Mouse (Mus musculus) kidney, postnatal 0 days (tissue): ENCODE data around the gene Ppp1r27. TPM values are rescaled to one million over a fixed set of nuclear protein-coding genes. Genes with fewer than 3 reads are reported as not detected.

Experiments
- ATAC-seq: fragments of 200-750 bp; cut with Nextera tagmentation; replicated peaks from 2 replicates; pipeline ENCODE4 v1.8.0; 2017; ENCODE audit warnings: low read depth, moderate number of reproducible peaks, moderate TSS enrichment, moderate library complexity; ENCODE audit not compliant: low FRiP score
- DNase-seq: peaks from one replicate; pipeline ENCODE4 v3.0.0-alpha.2; 2016; ENCODE audit warnings: low spot score
- H3K27ac ChIP-seq: fragments of 300-500 bp; sonication (generic); 2 replicates; pipeline ENCODE4 v1.5.1; 2014; ENCODE audit warnings: mild to moderate bottlenecking
- H3K27me3 ChIP-seq: fragments of 300-500 bp; sonication (generic); 2 replicates; pipeline ENCODE4 v1.6.1; 2014; ENCODE audit warnings: low read length, mixed read lengths; ENCODE audit not compliant: insufficient read depth
- H3K36me3 ChIP-seq: fragments of 300-500 bp; sonication (generic); 2 replicates; pipeline ENCODE4 v1.6.1; 2014; ENCODE audit warnings: low read length, mixed read lengths; ENCODE audit not compliant: insufficient read depth
- H3K4me1 ChIP-seq: fragments of 300-500 bp; sonication (generic); replicated peaks from 2 replicates; pipeline ENCODE4 v1.6.1; 2014; ENCODE audit warnings: antibody characterized with exemption, low read length, mixed read lengths; ENCODE audit not compliant: insufficient read depth
- H3K4me2 ChIP-seq: fragments of 300-500 bp; sonication (generic); 2 replicates; pipeline ENCODE4 v1.6.1; 2014; ENCODE audit warnings: mild to moderate bottlenecking, low read length, moderate library complexity, mixed read lengths
- H3K4me3 ChIP-seq: fragments of 300-500 bp; sonication (generic); replicated peaks from 2 replicates; pipeline ENCODE4 v1.5.1; 2014; ENCODE audit warnings: low read depth, low read length
- H3K9ac ChIP-seq: fragments of 300-500 bp; sonication (generic); 2 replicates; pipeline ENCODE4 v1.6.1; 2014; ENCODE audit warnings: low read depth, low read length
- H3K9me3 ChIP-seq: fragments of 300-500 bp; sonication (generic); replicated peaks from 2 replicates; pipeline ENCODE4 v1.6.1; 2016; ENCODE audit warnings: low read length, inconsistent platforms, mixed read lengths
- CTCF ChIP-seq: IDR thresholded peaks from 2 replicates; pipeline ENCODE4 v1.5.1; 2016; ENCODE audit warnings: antibody characterized with exemption, low read depth, mild to moderate bottlenecking, moderate library complexity
- WGBS: fragments of 180-500 bp; shearing (Covaris S2); extraction: QIAGEN DNeasy Blood & Tissue Kit; methylation state at CpG from one replicate; pipeline ENCODE4 v1.1.7; 2014; 5-methylcytosine and 5-hydroxymethylcytosine counted together
- polyA plus RNA-seq: library from polyadenylated mRNA; unstranded; fragments of >200 nt; fragmentation: Nextera tagmentation; extraction: Ambion mirVana; gene quantifications from 2 replicates; pipeline ENCODE4 v1.2.1, GENCODE M21; 2015

The Ppp1r27 gene
- polyA plus RNA-seq, 1 experiment from 2014 or later, result 0.30 TPM

GRCm38 (mm10) chr11:120522581-120522980, 28.4 kb downstream of the Ppp1r27 start:
- H3K4me1 ChIP-seq, result 0 out of 2 replicates have a peak, but pooled peaks cover 10% of the 10 kb centered on the region
- H3K36me3 ChIP-seq, result no peaks in the 10 kb centered on the region
- H3K27ac ChIP-seq, result no peak overlapping the region
- H3K9ac ChIP-seq, result no peak overlapping the region
- ATAC-seq (no peak), DNase-seq (no peak)
- H3K4me3 ChIP-seq, result no peak overlapping the region
- no peak overlapping the region for H3K4me2 ChIP-seq
- no peaks in the 10 kb centered on the region for H3K9me3 ChIP-seq
- no peak for TF ChIP-seq CTCF
- no peaks in the 10 kb centered on the region for H3K27me3 ChIP-seq
- WGBS, result 88% methylated on average over 8 of the region's 8 CpGs

DNA sequence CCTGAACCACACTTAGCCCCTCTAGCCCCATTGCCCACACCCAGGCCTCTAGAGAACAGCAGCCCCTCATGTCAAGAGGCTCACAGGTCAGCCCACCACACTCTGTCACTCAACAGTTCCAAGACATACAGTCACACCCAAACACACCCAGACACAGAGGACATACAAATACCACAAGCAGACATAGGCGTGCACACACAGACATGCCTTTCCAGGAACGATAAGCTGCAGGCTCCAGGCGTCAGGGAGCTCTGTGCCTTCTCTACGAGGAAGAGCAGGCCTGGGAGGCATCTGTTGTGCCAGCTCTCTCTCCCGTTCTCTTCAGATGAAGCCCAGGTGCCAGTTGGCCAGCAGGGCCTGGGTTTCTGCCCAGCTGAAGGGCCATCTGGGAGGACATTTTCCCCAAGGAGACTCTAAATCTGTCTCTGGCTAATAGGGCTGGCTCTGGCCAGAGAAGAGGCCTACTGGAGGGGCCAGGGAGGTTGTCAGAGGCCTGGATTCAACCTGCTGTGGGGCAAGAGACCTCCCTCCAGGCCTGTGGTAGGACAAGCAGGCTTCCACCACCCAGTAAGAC, 29.9 kb downstream of the Ppp1r27 start:
- Histone ChIP-seq H3K9me3 (no peaks in the 10 kb centered on the region), H3K4me1 (0 out of 2 replicates have a peak, but pooled peaks cover 10% of the 10 kb centered on the region), H3K27ac (no peak overlapping the region; the same call in 1 of the 2 replicates), H3K27me3 (no peaks in the 10 kb centered on the region), H3K9ac (no peak overlapping the region), H3K4me3 (no peak overlapping the region), H3K36me3 (no peaks in the 10 kb centered on the region), H3K4me2 (no peak overlapping the region)
- no peak for TF ChIP-seq CTCF
- 80% methylated on average over 5 of the region's 5 CpGs for WGBS
- DNase-seq, result no peak
- ATAC-seq, result no peak

- Histone ChIP-seq H3K27ac (no peak overlapping the region), H3K27me3 (no peaks in the 10 kb centered on the region), H3K36me3 (no peaks in the 10 kb centered on the region), H3K9ac (no peak overlapping the region), H3K4me2 (no peak overlapping the region), H3K9me3 (no peaks in the 10 kb centered on the region), H3K4me1 (0 out of 2 replicates have a peak, but pooled peaks cover 10% of the 10 kb centered on the region), H3K4me3 (no peak overlapping the region)
- WGBS, result 81% methylated on average over 9 of the region's 9 CpGs
- TF ChIP-seq CTCF, result no peak
- DNase-seq, result no peak
- ATAC-seq, result no peak
These were observed 30.4 kb downstream of the Ppp1r27 start for GRCm38 (mm10) chr11:120520498-120520897.

GRCm38 (mm10) chr11:120519738-120520137, 31.2 kb downstream of the Ppp1r27 start:
- H3K4me3 ChIP-seq, result no peak overlapping the region
- peak overlapping the region; percentile 32; the same call in 1 of the 2 replicates for H3K4me2 ChIP-seq
- 0 out of 2 replicates have a peak, but pooled peaks cover 10% of the 10 kb centered on the region for H3K4me1 ChIP-seq
- H3K36me3 ChIP-seq, result no peaks in the 10 kb centered on the region
- H3K9ac ChIP-seq, result peak overlapping the region; percentile 31; the same call in 1 of the 2 replicates
- H3K27me3 ChIP-seq, result no peaks in the 10 kb centered on the region
- no peak for TF ChIP-seq CTCF
- DNase-seq, result peak; percentile 78
- H3K27ac ChIP-seq, result peak overlapping the region; percentile 54; the same call in 1 of the 2 replicates
- 25% methylated on average over 9 of the region's 9 CpGs for WGBS
- no peaks in the 10 kb centered on the region for H3K9me3 ChIP-seq
- ATAC-seq, result 0 out of 2 replicates have a peak, but pooled peaks have one; percentile 31

DNA sequence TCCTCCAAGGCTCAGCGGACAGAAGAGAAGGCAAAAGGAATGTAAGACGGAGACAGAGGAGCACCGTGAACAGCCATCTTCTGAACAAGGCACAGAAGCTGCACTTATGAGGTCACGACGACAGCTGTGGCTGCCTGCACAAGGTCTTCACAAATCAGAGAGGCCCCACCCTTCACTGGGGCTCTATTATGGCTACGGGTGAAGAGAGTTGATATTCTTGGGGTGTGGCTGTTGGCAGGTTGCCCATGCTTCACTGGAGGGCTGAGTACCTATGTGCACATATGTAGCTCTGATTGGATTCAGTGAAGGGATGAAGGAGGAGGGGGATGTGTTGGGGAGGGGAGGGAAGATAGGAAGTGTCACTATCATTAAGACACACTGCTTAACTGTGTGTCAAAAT, 32.4 kb downstream of the Ppp1r27 start:
- Histone ChIP-seq H3K4me3 (no peak overlapping the region), H3K27me3 (no peaks in the 10 kb centered on the region), H3K27ac (no peak overlapping the region), H3K4me1 (0 out of 2 replicates have a peak, but pooled peaks cover 10% of the 10 kb centered on the region), H3K36me3 (no peaks in the 10 kb centered on the region), H3K4me2 (no peak overlapping the region), H3K9ac (no peak overlapping the region), H3K9me3 (no peaks in the 10 kb centered on the region)
- DNase-seq (no peak), ATAC-seq (no peak)
- 57% methylated on average over 6 of the region's 6 CpGs for WGBS
- no peak for TF ChIP-seq CTCF

GRCm38 (mm10) chr11:120518027-120518426, 32.9 kb downstream of the Ppp1r27 start:
- Histone ChIP-seq H3K27me3 (no peaks in the 10 kb centered on the region), H3K4me3 (no peak overlapping the region), H3K36me3 (no peaks in the 10 kb centered on the region), H3K27ac (no peak overlapping the region), H3K9me3 (no peaks in the 10 kb centered on the region), H3K9ac (no peak overlapping the region), H3K4me1 (0 out of 2 replicates have a peak, but pooled peaks cover 10% of the 10 kb centered on the region), H3K4me2 (no peak overlapping the region)
- TF ChIP-seq CTCF, result no peak
- no peak for ATAC-seq
- peak; percentile 35 for DNase-seq
- 53% methylated on average over 6 of the region's 6 CpGs for WGBS

- ATAC-seq (no peak), DNase-seq (no peak)
- Histone ChIP-seq H3K4me2 (no peak overlapping the region), H3K4me3 (no peak overlapping the region), H3K4me1 (0 out of 2 replicates have a peak, but pooled peaks cover 10% of the 10 kb centered on the region), H3K9ac (no peak overlapping the region), H3K36me3 (no peaks in the 10 kb centered on the region), H3K9me3 (no peaks in the 10 kb centered on the region), H3K27ac (no peak overlapping the region), H3K27me3 (no peaks in the 10 kb centered on the region)
- 90% methylated on average over 4 of the region's 4 CpGs for WGBS
- no peak for TF ChIP-seq CTCF
These were observed 33.8 kb downstream of the Ppp1r27 start for GRCm38 (mm10) chr11:120517147-120517546.
